Mouse (Mus musculus) fat pad, adult 2 months (tissue): ENCODE results near the gene Slc36a1.

Experiments
- DNase-seq: peaks from one replicate; pipeline ENCODE4 v3.0.0-alpha.2; 2011; ENCODE audit warnings: low read depth, low spot score; ENCODE audit errors: extremely low read depth

Slc36a1 gene

GRCm38 (mm10) chr11:55204159-55204596 lies at the start of gene Slc36a1:
Gene Slc36a1, plus strand, starts transcription at chr11:55204350.
- DNase-seq, result no peak

- DNase-seq, result no peak
These were observed 49.6 kb upstream of the Slc36a1 start for GRCm38 (mm10) chr11:55154398-55155069.

GRCm38 (mm10) chr11:55155070-55155421 lies 49.1 kb upstream of the Slc36a1 start:
- DNase-seq, result no peak

GRCm38 (mm10) chr11:55158785-55159359 lies 45.3 kb upstream of the Slc36a1 start:
- DNase-seq, result no peak

GRCm38 (mm10) chr11:55162670-55163069 lies 41.5 kb upstream of the Slc36a1 start:
- DNase-seq, result no peak

- DNase-seq, result no peak
These were observed 39.4 kb upstream of the Slc36a1 start for GRCm38 (mm10) chr11:55164723-55165122.

- DNase-seq, result no peak
These were observed 38.4 kb upstream of the Slc36a1 start for GRCm38 (mm10) chr11:55165748-55166147.

GRCm38 (mm10) chr11:55168504-55168903 lies 35.6 kb upstream of the Slc36a1 start:
- no peak for DNase-seq

GRCm38 (mm10) chr11:55168914-55169313 lies 35.2 kb upstream of the Slc36a1 start:
- DNase-seq, result no peak

- no peak for DNase-seq
These were observed 33.6 kb upstream of the Slc36a1 start for GRCm38 (mm10) chr11:55170501-55170900.

GRCm38 (mm10) chr11:55178830-55179229 lies 25.3 kb upstream of the Slc36a1 start:
- peak; percentile 75 for DNase-seq

- DNase-seq, result no peak
These were observed 24.3 kb upstream of the Slc36a1 start for GRCm38 (mm10) chr11:55179856-55180255.

- DNase-seq, result no peak
These were observed 21.0 kb upstream of the Slc36a1 start for GRCm38 (mm10) chr11:55183124-55183523.

- no peak for DNase-seq
These were observed 19.9 kb upstream of the Slc36a1 start for GRCm38 (mm10) chr11:55184246-55184645.

GRCm38 (mm10) chr11:55184733-55185291 lies 19.3 kb upstream of the Slc36a1 start, which contains the start of gene Slc36a2:
Gene Slc36a2, minus strand, starts transcription at chr11:55185077.
- DNase-seq, result no peak

GRCm38 (mm10) chr11:55187292-55187691 lies 16.9 kb upstream of the Slc36a1 start:
- DNase-seq, result no peak

GRCm38 (mm10) chr11:55187777-55188176 lies 16.4 kb upstream of the Slc36a1 start:
- no peak for DNase-seq

GRCm38 (mm10) chr11:55190216-55190615 lies 13.9 kb upstream of the Slc36a1 start:
- DNase-seq, result no peak

- DNase-seq, result no peak
These were observed 7.1 kb upstream of the Slc36a1 start for GRCm38 (mm10) chr11:55197086-55197485.

GRCm38 (mm10) chr11:55197740-55198510 lies 6.2 kb upstream of the Slc36a1 start:
- no peak for DNase-seq

- no peak for DNase-seq
These were observed 452 bp downstream of the Slc36a1 start for GRCm38 (mm10) chr11:55204602-55205001.
